Mouse (Mus musculus): ENCODE measurements around the gene Fam89b. TPM values are rescaled to one million over a fixed set of nuclear protein-coding genes. Genes with fewer than 3 reads are reported as not detected.

The Fam89b gene
- polyA plus RNA-seq, 1 experiment from 2014 or later: 194 TPM

DNA sequence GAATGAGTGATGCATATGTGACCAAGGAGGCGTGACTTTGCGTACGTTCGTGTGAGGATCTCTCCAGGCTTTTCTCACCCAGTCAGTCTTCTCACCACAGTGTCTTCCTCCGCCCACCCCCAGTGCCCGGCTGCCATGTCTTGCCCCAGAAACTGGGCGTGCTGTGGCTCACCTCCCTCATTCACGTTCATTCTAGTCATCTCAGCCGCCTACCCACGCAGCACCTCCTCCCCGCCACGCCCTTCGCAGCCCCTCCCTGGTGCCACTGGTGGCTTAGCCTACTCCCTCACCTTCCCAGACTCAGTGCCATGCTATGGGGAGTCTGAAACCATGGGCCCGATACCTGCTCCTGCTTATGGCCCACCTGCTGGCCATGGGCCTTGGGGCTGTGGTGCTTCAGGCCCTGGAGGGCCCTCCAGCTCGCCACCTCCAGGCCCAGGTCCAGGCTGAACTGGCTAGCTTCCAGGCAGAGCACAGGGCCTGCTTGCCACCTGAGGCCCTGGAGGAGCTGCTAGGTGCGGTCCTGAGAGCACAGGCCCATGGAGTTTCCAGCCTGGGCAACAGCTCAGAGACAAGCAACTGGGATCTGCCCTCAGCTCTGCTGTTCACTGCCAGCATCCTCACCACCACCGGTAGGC, 25.2 kb downstream of the Fam89b start, which contains the start of gene Kcnk7:
Gene Kcnk7 (plus strand): TSS at position 205 of the 638 bp plus-strand sequence.
- ATAC-seq (ENCODE audit: low read depth): no peak
- Histone ChIP-seq H3K27me3 (no peaks in the 10 kb centered on the region), H3K4me1 (replicated peaks) (peaks cover 9% of the 10 kb centered on the region), H3K4me3 (no peak within 1 kb of the TSS), H3K4me2 (no peak within 1 kb of the TSS), H3K27ac (replicated peaks) (peak within 1 kb of the TSS; percentile 9; the same call in 1 of the 2 replicates), H3K9ac (no peak within 1 kb of the TSS), H3K36me3 (peaks cover 74% of the 10 kb centered on the region), H3K9me3 (no peaks in the 10 kb centered on the region)
- 78% methylated on average over 17 of the region's 17 CpGs for WGBS

DNA sequence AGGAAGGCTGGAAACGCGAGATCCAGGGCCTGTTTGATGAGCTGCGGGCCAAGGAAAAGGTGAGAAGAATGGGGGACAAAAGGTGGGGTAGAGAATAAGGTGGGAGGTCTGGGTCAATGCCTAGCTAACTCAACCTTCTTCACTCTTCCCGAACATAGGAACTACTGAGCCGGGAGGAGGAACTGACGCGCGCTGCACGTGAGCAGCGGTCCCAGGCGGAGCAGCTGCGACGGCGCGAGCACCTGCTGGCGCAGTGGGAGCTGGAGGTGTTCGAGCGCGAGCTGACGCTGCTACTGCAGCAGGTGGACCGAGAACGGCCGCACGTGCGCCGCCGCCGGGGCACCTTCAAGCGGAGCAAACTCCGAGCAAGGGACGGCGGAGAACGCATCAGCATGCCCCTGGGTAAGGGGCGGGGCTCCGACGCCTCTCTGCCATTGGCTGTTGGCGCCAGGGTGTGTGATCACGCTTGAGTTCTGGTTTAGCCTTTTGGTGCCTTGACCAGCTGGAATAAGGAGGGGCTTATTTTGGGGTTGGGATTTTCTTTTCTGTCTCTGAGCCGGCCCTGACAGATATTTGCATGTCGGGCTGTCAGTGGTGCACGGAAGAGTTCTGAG, 33.5 kb downstream of the Fam89b start:
- H3K4me2 ChIP-seq: peak overlapping the region; percentile 55
- no peak for ATAC-seq (ENCODE audit: low read depth)
- peak overlapping the region; percentile 47; the same call in 1 of the 2 replicates for H3K9ac ChIP-seq
- H3K27ac ChIP-seq (replicated peaks): no peak overlapping the region
- H3K4me3 ChIP-seq: peak overlapping the region; percentile 31
- WGBS: 7% methylated on average over 41 of the region's 41 CpGs
- peaks cover 9% of the 10 kb centered on the region; the same call in 1 of the 2 replicates for H3K27me3 ChIP-seq
- H3K9me3 ChIP-seq: no peaks in the 10 kb centered on the region
- H3K4me1 ChIP-seq (replicated peaks): peaks cover 42% of the 10 kb centered on the region
- peaks cover 93% of the 10 kb centered on the region for H3K36me3 ChIP-seq

DNA sequence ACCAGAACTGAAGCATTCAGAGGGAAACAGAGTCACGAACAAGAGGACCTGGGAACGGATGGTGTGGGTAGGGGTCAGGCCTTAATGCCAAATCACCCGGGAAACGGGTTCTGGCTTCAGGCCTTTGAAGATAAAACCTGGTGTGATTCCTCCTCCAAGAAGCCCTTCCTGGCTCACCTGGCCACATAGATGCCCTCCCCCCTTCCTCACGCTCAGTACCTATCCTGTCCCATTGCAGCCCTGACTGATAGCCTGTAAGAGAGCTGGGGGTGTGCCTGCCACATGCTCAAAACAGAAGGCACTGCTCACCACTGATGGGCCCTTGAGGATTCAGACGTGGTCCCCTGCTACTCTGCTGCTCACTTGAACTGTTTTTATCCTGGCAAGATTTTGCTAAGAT, 35.7 kb downstream of the Fam89b start:
- Histone ChIP-seq H3K4me2 (0 out of 2 replicates have a peak overlapping the region, but pooled peaks have one; percentile 93), H3K36me3 (peaks cover 78% of the 10 kb centered on the region), H3K27me3 (peaks cover 9% of the 10 kb centered on the region; the same call in 1 of the 2 replicates), H3K9me3 (no peaks in the 10 kb centered on the region), H3K4me3 (no peak overlapping the region; the same call in 1 of the 2 replicates), H3K9ac (peak overlapping the region; percentile 45; the same call in 1 of the 2 replicates), H3K4me1 (replicated peaks) (peaks cover 58% of the 10 kb centered on the region), H3K27ac (replicated peaks) (no peak overlapping the region)
- no peak for ATAC-seq (ENCODE audit: low read depth)
- WGBS: 88% methylated on average over 6 of the region's 6 CpGs

DNA sequence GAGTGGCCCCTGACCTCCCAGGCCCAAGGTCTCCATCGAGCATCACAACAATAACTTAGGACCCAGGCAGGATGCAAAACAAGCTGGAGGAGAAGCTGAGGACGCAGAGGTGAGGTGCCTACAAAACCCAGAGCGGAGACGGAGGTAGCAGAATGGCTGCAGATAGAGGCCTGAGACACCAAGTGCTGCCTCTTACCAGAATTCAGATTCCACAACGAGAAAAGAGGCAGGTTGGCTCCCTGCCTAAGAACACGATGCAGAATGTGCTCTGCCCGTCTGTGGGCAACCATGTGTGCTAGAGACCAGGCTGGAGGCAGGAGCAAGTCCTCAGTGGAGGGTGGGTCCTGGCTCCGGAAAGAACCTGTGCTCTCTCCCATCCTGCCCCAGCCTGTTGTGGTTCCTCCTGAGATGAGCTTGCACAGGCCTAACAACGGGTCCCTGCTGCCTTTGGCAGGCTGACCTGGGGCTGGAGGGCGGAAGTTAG, 36.5 kb downstream of the Fam89b start:
- peak overlapping the region; percentile 67 for H3K27ac ChIP-seq (replicated peaks)
- peak overlapping the region; percentile 76 for H3K4me3 ChIP-seq
- H3K4me1 ChIP-seq (replicated peaks): peaks cover 60% of the 10 kb centered on the region
- WGBS: 74% methylated on average over 10 of the region's 10 CpGs
- H3K27me3 ChIP-seq: peaks cover 9% of the 10 kb centered on the region; the same call in 1 of the 2 replicates
- H3K4me2 ChIP-seq: peak overlapping the region; percentile 93
- H3K9me3 ChIP-seq: no peaks in the 10 kb centered on the region
- H3K9ac ChIP-seq: peak overlapping the region; percentile 90
- ATAC-seq (ENCODE audit: low read depth): no peak
- peaks cover 69% of the 10 kb centered on the region for H3K36me3 ChIP-seq

DNA sequence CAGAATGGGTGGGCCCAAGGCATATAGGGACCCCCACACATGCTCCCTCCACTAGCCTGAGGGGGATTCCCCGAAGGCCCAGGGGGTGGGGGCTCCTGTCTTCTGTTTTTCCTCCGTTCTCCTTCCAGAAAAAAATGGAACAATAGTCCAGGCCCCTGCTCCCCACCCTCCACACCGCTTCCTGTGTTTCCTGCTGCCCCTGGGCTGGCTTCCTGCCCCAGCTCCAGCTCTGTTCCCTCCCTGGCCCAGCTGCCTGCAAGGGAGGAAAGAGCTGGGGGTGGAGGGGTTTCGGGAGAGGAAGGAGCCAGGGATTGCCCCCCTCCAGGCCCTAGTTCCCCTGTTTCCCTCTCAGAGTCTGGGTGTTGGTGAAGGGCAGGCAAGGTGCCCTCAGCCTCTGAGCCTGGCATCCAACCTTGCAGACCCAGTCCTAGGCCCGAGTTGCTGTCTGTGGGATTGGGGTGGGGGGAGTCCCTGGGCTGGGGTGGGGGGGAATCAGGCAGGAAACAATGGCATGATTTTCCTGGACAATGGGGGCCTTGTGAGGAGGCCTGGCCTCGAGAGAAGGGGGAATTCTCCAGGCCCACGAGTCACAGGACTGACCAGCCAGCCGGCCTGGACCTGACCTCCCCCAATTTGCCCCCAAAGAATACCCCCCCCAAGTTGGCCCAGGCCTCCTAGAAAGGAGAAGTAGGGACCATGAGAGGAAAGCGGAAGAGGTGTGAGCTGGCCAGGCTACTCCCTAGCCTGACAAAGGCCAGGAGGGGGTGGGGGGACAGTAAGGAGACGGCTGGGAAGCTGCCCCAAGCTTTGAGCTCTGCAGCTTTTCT, 37.2 kb downstream of the Fam89b start:
- peaks cover 9% of the 10 kb centered on the region; the same call in 1 of the 2 replicates for H3K27me3 ChIP-seq
- H3K27ac ChIP-seq (replicated peaks): peak overlapping the region; percentile 67
- H3K9ac ChIP-seq: peak overlapping the region; percentile 90
- no peak for ATAC-seq (ENCODE audit: low read depth)
- H3K4me3 ChIP-seq: peak overlapping the region; percentile 76
- H3K36me3 ChIP-seq: peaks cover 63% of the 10 kb centered on the region
- 66% methylated on average over 10 of the region's 10 CpGs for WGBS
- no peaks in the 10 kb centered on the region for H3K9me3 ChIP-seq
- H3K4me1 ChIP-seq (replicated peaks): peaks cover 67% of the 10 kb centered on the region
- peak overlapping the region; percentile 93 for H3K4me2 ChIP-seq

DNA sequence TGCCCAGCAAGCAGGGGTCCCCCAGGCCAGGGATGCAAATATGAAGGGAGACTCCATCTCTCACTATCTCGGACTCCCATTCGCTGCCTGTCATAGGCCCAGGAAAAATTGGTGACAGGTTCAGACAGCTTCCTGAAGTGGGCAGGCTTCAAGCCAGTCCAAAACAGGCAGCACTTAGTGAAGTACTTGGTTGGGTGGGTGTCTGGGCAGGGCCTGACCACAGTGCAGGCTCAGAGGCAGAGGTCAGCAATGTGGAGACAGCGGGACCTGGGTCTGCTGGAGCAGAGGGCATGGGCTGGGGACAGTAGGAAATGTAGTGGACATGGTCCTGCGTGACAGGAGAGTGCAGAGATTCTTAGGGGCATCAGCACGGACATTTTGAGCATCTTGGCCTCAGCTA, 37.9 kb downstream of the Fam89b start:
- Histone ChIP-seq H3K27me3 (peaks cover 9% of the 10 kb centered on the region; the same call in 1 of the 2 replicates), H3K9ac (peak overlapping the region; percentile 90), H3K4me2 (peak overlapping the region; percentile 93), H3K4me1 (replicated peaks) (peaks cover 71% of the 10 kb centered on the region), H3K27ac (replicated peaks) (peak overlapping the region; percentile 67), H3K4me3 (peak overlapping the region; percentile 76), H3K9me3 (no peaks in the 10 kb centered on the region), H3K36me3 (peaks cover 56% of the 10 kb centered on the region)
- no peak for ATAC-seq (ENCODE audit: low read depth)
- 76% methylated on average over 5 of the region's 5 CpGs for WGBS

DNA sequence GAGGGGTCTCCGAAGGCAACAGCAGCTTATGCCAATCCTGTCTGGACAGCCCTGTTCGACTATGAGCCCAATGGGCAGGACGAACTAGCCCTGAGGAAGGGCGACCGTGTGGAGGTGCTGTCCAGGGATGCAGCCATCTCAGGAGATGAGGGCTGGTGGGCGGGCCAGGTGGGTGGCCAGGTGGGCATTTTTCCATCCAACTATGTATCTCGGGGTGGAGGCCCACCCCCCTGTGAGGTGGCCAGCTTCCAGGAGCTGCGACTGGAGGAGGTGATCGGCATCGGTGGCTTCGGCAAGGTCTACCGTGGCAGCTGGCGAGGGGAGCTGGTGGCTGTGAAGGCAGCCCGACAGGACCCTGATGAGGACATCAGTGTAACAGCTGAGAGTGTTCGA, 39.1 kb downstream of the Fam89b start:
- WGBS: 75% methylated on average over 15 of the region's 15 CpGs
- Histone ChIP-seq H3K36me3 (peaks cover 55% of the 10 kb centered on the region), H3K27me3 (peaks cover 6% of the 10 kb centered on the region; the same call in 1 of the 2 replicates)

DNA sequence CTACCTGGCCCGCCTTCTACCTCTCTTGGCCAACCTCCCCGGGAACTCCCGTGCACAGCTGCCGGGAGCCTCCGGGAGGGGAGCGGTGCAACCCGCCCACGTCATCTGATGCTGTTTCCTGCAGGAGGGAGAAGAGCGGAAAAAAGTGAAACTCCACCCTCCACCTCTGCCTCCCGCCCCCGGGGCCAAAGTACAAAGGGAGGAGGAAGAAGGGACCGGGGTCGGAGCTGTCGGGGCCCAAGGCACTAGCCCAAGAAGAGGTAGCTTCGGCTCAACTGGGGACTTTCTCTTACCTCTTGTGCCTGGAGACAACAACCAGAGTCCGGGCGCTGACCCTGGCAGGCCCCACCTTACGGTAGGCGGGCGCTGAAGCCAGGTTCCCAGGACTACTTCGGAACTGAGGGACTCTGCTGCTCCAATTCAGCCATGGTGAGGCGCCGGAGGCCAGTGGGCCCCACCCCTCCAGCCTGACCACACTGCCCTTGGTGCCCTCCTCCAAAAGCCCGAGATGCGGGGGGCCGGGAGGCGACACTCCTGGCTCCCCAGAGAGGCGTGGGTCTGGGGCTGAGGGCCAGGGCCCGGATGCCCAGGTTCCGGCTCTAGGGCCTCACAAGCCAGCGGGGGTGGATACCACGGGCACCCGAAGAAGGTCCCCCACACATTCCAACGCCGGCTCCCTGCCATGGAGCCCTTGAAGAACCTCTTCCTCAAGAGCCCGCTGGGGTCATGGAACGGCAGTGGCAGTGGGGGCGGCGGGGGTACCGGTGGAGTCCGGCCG, 39.7 kb downstream of the Fam89b start:
- WGBS: 11% methylated on average over 42 of the region's 42 CpGs
- peak overlapping the region; percentile 93 for H3K4me2 ChIP-seq
- H3K9me3 ChIP-seq: no peaks in the 10 kb centered on the region
- peak overlapping the region; percentile 90 for H3K9ac ChIP-seq
- peak overlapping the region; percentile 90 for H3K27ac ChIP-seq (replicated peaks)
- ATAC-seq (ENCODE audit: low read depth): peak; percentile 16; the same call in 1 of the 2 replicates
- H3K27me3 ChIP-seq: 0 out of 2 replicates have a peak, but pooled peaks cover under 1% of the 10 kb centered on the region
- peaks cover 59% of the 10 kb centered on the region for H3K4me1 ChIP-seq (replicated peaks)
- peaks cover 55% of the 10 kb centered on the region for H3K36me3 ChIP-seq
- peak overlapping the region; percentile 76 for H3K4me3 ChIP-seq

More for the DNA sequence above, 39.1 kb downstream of the Fam89b start:
- peak overlapping the region; percentile 93 for H3K4me2 ChIP-seq
- no peak for ATAC-seq (ENCODE audit: low read depth)
- H3K4me3 ChIP-seq: peak overlapping the region; percentile 76
- H3K4me1 ChIP-seq (replicated peaks): peaks cover 59% of the 10 kb centered on the region
- H3K9me3 ChIP-seq: no peaks in the 10 kb centered on the region
- H3K27ac ChIP-seq (replicated peaks): peak overlapping the region; percentile 90
- peak overlapping the region; percentile 90 for H3K9ac ChIP-seq

DNA sequence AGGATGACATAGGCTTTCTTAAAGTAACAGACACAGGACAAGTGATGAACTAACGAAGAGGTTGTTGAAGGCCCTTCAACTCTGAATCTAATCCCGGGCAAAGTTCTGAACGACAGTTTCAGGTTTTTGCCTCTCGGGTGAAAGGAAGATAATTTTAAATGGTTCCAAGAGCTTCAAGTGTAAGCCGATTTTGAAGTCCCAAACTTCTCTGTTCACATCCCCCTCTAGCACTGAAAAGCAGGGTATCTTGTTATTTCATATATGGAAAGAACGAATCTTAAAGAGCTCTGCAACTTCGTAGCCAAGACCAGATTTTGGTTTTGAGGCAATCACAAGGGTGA, 40.4 kb downstream of the Fam89b start:
- peak overlapping the region; percentile 90 for H3K9ac ChIP-seq
- H3K36me3 ChIP-seq: peaks cover 56% of the 10 kb centered on the region
- no peaks in the 10 kb centered on the region for H3K9me3 ChIP-seq
- no peaks in the 10 kb centered on the region for H3K27me3 ChIP-seq
- WGBS: 1% methylated on average over 7 of the region's 7 CpGs
- H3K4me2 ChIP-seq: peak overlapping the region; percentile 93
- peak overlapping the region; percentile 90 for H3K27ac ChIP-seq (replicated peaks)
- H3K4me1 ChIP-seq (replicated peaks): peaks cover 59% of the 10 kb centered on the region
- H3K4me3 ChIP-seq: peak overlapping the region; percentile 76
- ATAC-seq (ENCODE audit: low read depth): no peak

DNA sequence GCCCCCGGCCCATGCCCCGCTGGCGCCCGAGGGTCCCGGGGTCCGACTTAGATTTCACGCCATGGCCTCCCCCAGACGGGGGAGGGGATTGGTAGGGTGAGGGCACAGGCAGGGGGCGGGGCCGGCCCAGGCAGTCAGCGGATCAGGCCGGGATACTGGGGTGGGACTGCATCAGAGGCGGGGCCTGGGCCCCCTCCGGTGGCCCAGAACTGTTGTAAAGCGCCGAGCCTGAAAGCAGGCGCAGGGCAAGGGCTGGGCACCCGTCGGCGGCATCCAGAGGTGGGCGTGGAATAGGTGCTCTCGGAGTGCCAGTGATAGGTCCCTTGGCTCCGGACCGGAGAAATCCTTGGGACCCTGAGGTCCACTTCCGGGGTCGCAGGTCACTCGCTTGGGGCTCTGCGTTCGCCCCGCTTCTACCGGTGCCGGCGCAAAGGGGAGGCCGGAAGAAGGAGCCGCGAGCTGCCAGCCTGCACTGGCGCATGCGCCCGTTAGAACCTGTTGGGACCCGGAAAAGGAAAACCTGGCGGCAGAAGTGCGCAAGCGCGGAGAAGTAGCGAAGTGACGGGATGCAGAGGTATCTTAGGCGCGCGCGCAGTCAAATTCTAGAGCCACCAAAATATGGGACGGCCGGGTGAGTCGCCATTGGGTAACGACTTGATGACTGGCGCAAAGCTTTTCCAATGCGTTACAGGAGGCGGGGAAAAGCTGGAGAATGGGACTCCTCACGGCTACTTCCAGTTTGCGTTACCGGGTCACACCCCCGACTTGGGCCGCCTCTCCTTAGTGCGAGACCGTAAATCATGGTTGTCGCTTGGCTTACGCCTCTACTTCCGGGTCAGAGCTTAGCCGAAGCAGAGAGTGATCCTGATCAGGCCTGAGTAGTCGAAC, 41.0 kb downstream of the Fam89b start, which contains the start of the genes Map3k11 and Pcnx3:
Gene Map3k11 (plus strand): TSS at position 543 of the 888 bp plus-strand sequence.
Gene Pcnx3 (minus strand): TSS at position 709 of the 888 bp plus-strand sequence.
- peaks cover 54% of the 10 kb centered on the region for H3K4me1 ChIP-seq (replicated peaks)
- peaks cover 56% of the 10 kb centered on the region for H3K36me3 ChIP-seq

More for the DNA sequence above, 41.0 kb downstream of the Fam89b start, which contains the start of the genes Map3k11 and Pcnx3:
- Histone ChIP-seq H3K4me2 (peak within 1 kb of the TSS; percentile 93), H3K4me3 (peak within 1 kb of the TSS; percentile 76), H3K9ac (peak within 1 kb of the TSS; percentile 90), H3K27ac (replicated peaks) (peak within 1 kb of the TSS; percentile 90), H3K27me3 (no peaks in the 10 kb centered on the region), H3K9me3 (no peaks in the 10 kb centered on the region)
- peak; percentile 96 for ATAC-seq (ENCODE audit: low read depth)
- under 1% methylated on average over 69 of the region's 69 CpGs for WGBS
